Mouse (Mus musculus) fibroblast of lung, adult 2 months (primary cell): ENCODE measurements at regions not wholly inside any gene's neighbourhood (a gene's known extent, or its start where the extent isn't known, plus 50 kb on each side); places are given as distances from the start of the nearest gene placed in this dataset.
"Not testable (repeated sequence)": the region's sequence is repeated elsewhere in the genome, so short reads cannot be mapped to it uniquely, and the experiment has no call there.

ENCODE experiments used
- DNase-seq: peaks from one replicate; pipeline ENCODE4 v3.0.0-alpha.2; 2011; ENCODE audit warnings: low read depth

- no peak for DNase-seq
Observed at GRCm38 (mm10) chr15:41283199-41283598, 1149.0 kb downstream of the 9330182O14Rik start.

GRCm38 (mm10) chr15:41286809-41287413 lies 1152.7 kb downstream of the 9330182O14Rik start:
- peak; percentile 7 for DNase-seq

- DNase-seq = no peak
Observed at GRCm38 (mm10) chr15:41297419-41297818, 1163.3 kb downstream of the 9330182O14Rik start.

- no peak for DNase-seq
Observed at GRCm38 (mm10) chr15:41306638-41307037, 1172.5 kb downstream of the 9330182O14Rik start.

- DNase-seq = no peak
Observed at GRCm38 (mm10) chr15:41311728-41312320, 1177.7 kb downstream of the 9330182O14Rik start.

GRCm38 (mm10) chr15:41314916-41315315 lies 1180.8 kb downstream of the 9330182O14Rik start:
- no peak for DNase-seq

GRCm38 (mm10) chr15:41325633-41326252 lies 1191.6 kb downstream of the 9330182O14Rik start:
- peak; percentile 18 for DNase-seq

GRCm38 (mm10) chr15:41329286-41329685 lies 1195.1 kb downstream of the 9330182O14Rik start:
- DNase-seq = no peak

- DNase-seq = no peak
Observed at GRCm38 (mm10) chr15:41330085-41330484, 1195.9 kb downstream of the 9330182O14Rik start.

- no peak for DNase-seq
Observed at GRCm38 (mm10) chr15:41332451-41332850, 1198.3 kb downstream of the 9330182O14Rik start.

- no peak for DNase-seq
Observed at GRCm38 (mm10) chr15:41333165-41333564, 1199.0 kb downstream of the 9330182O14Rik start.

- not testable (repeated sequence) for DNase-seq
Observed at GRCm38 (mm10) chr15:41340621-41341020, 1206.5 kb downstream of the 9330182O14Rik start.

GRCm38 (mm10) chr15:41345554-41345953 lies 1211.4 kb downstream of the 9330182O14Rik start:
- no peak for DNase-seq

GRCm38 (mm10) chr15:41347221-41347620 lies 1213.1 kb downstream of the 9330182O14Rik start:
- no peak for DNase-seq

GRCm38 (mm10) chr15:41352129-41352528 lies 1218.0 kb downstream of the 9330182O14Rik start:
- no peak for DNase-seq

- DNase-seq = no peak
Observed at GRCm38 (mm10) chr15:41359276-41359675, 1225.1 kb downstream of the 9330182O14Rik start.

GRCm38 (mm10) chr15:41374669-41375068 lies 1240.5 kb downstream of the 9330182O14Rik start:
- DNase-seq = no peak

GRCm38 (mm10) chr15:41375906-41376305 lies 1241.7 kb downstream of the 9330182O14Rik start:
- no peak for DNase-seq

- no peak for DNase-seq
Observed at GRCm38 (mm10) chr15:41379637-41380036, 1245.5 kb downstream of the 9330182O14Rik start.

GRCm38 (mm10) chr15:41380429-41380828 lies 1246.3 kb downstream of the 9330182O14Rik start:
- DNase-seq = no peak

- no peak for DNase-seq
Observed at GRCm38 (mm10) chr15:41390699-41391098, 1256.5 kb downstream of the 9330182O14Rik start.
